Mouse (Mus musculus): ENCODE data around the gene Rbfox2. TPM values are rescaled to one million over a fixed set of nuclear protein-coding genes. Genes with fewer than 3 reads are reported as not detected.

The Rbfox2 gene
- total and polyA plus RNA-seq, 3 experiments = 0.89 TPM; not detected in 2

DNA sequence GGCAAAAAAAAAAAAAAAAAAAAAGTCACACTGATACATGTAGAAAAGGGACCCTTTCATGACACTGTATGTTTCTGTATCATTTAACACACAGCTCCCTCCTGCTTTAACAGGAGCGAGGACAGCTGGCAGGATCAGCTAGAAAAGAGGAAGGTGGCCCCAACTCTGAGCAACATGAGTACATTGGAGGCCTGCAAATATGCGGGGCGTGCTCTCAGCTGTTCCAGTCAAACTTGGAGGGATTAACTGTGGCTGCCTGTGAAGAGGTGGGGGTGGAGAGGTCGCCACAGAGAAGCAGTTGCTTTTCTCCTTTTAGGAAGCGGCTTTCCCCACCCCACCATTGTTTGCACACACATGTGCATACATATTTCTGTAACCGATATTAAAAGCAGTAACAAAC, 143.5 kb downstream of the Rbfox2 start:
- no peaks in the 10 kb centered on the region for H3K36me3 ChIP-seq (replicated peaks in 1 of 2; ENCODE audit: control insufficient read depth in 1 of 2, insufficient read depth in 1 of 2, low read length in 1 of 2)
- DNase-seq (ENCODE audit: extremely low read depth) = no peak
- H3K79me2 ChIP-seq (replicated peaks; ENCODE audit: control insufficient read depth, extremely low read depth, insufficient read depth, poor library complexity, severe bottlenecking) = no peaks in the 10 kb centered on the region
- H3K27me3 ChIP-seq (replicated peaks) = peaks cover 91% of the 10 kb centered on the region
- H3K4me2 ChIP-seq (ENCODE audit: insufficient read depth, low read depth, poor library complexity, severe bottlenecking) = no peak overlapping the region
- no peaks in the 10 kb centered on the region for H3K9me3 ChIP-seq (replicated peaks; ENCODE audit: low read length)
- no peak for TF ChIP-seq HCFC1 (IDR thresholded peaks at IDR 0.05; ENCODE audit: low read depth, low read length)
- TF ChIP-seq USF1 (IDR thresholded peaks at IDR 0.05; ENCODE audit: low read depth, low read length) = no peak
- no peak for TF ChIP-seq CHD1 (IDR thresholded peaks at IDR 0.05; ENCODE audit: low read depth, low read length)
- no peak for TF ChIP-seq KAT2A (IDR thresholded peaks at IDR 0.05; ENCODE audit: insufficient replicate concordance, low read length)
- no peak for TF ChIP-seq NELFE (IDR thresholded peaks at IDR 0.05; ENCODE audit: low read depth, low read length)
- TF ChIP-seq JUND (conservative IDR thresholded peaks at IDR 0.05; ENCODE audit: low read depth, low read length) = no peak
- no peak for TF ChIP-seq UBTF (IDR thresholded peaks at IDR 0.05; ENCODE audit: low read depth, low read length)
- TF ChIP-seq POLR2AphosphoS2 (IDR thresholded peaks at IDR 0.05; ENCODE audit: low read depth, low read length) = no peak
- no peak overlapping the region for H3K4me3 ChIP-seq (replicated peaks in 1 of 3; ENCODE audit: low read depth in 2 of 3, low read length in 2 of 3, poor library complexity in 1 of 3)
- H3K27ac ChIP-seq (ENCODE audit: insufficient read depth, low read depth) = no peak overlapping the region
- dilution Hi-C loops (cut with MboI; ENCODE audit: extremely low pct_ligation_motif_present, extremely low pct_unique_long_range_greater_than_20kb, low sequenced_read_pairs) (no loop called here), in situ Hi-C loops (cut with MboI; ENCODE audit: low pct_ligation_motif_present, low pct_unique_long_range_greater_than_20kb, low sequenced_read_pairs) (no loop called here)
- no peak overlapping the region for H3K9ac ChIP-seq (ENCODE audit: insufficient read depth, low read depth)
- H3K4me1 ChIP-seq (ENCODE audit: control insufficient read depth in 1 of 2, insufficient read depth in 2 of 2) = no peaks in the 10 kb centered on the region

DNA sequence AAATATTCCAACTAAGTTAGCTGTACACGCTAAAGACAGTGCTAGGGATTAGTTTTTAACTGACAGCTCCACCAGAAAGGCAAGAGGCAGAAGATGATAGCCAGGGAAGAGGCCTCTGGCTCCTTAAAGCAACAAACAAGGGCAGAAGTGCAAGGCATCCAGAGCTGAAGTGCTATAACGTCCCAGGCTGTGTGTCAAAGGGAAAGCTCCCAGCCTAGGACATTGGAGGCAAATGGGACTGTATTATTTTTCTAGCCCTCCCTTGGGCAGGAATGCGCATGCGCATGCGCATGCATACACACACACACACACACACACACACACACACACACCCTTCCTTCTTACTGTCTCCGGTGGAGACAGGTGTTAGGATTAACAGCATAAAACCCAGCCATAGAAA, 143.9 kb downstream of the Rbfox2 start:
- Histone ChIP-seq H3K79me2 (replicated peaks; ENCODE audit: control insufficient read depth, extremely low read depth, insufficient read depth, poor library complexity, severe bottlenecking) (no peaks in the 10 kb centered on the region), H3K27ac (ENCODE audit: insufficient read depth, low read depth) (no peak overlapping the region), H3K4me3 (replicated peaks in 1 of 3; ENCODE audit: low read depth in 2 of 3, low read length in 2 of 3, poor library complexity in 1 of 3) (no peak overlapping the region), H3K36me3 (replicated peaks in 1 of 2; ENCODE audit: control insufficient read depth in 1 of 2, insufficient read depth in 1 of 2, low read length in 1 of 2) (no peaks in the 10 kb centered on the region), H3K4me1 (ENCODE audit: control insufficient read depth in 1 of 2, insufficient read depth in 2 of 2) (no peaks in the 10 kb centered on the region), H3K27me3 (replicated peaks) (peaks cover 90% of the 10 kb centered on the region), H3K9ac (ENCODE audit: insufficient read depth, low read depth) (no peak overlapping the region), H3K9me3 (replicated peaks; ENCODE audit: low read length) (no peaks in the 10 kb centered on the region), H3K4me2 (ENCODE audit: insufficient read depth, low read depth, poor library complexity, severe bottlenecking) (no peak overlapping the region)
- no peak for DNase-seq (ENCODE audit: extremely low read depth)
- in situ Hi-C loops (cut with MboI; ENCODE audit: low pct_ligation_motif_present, low pct_unique_long_range_greater_than_20kb, low sequenced_read_pairs) (no loop called here), dilution Hi-C loops (cut with MboI; ENCODE audit: extremely low pct_ligation_motif_present, extremely low pct_unique_long_range_greater_than_20kb, low sequenced_read_pairs) (no loop called here)
- TF ChIP-seq ZMIZ1 (IDR thresholded peaks at IDR 0.05; ENCODE audit: low read depth, low read length) (no peak), ZKSCAN1 (IDR thresholded peaks at IDR 0.05; ENCODE audit: borderline replicate concordance, low read depth, low read length) (no peak), MAX (IDR thresholded peaks at IDR 0.05; ENCODE audit: low read length) (no peak), PAX5 (IDR thresholded peaks at IDR 0.05; ENCODE audit: low read length) (no peak), RAD21 (IDR thresholded peaks at IDR 0.05; ENCODE audit: low read depth, low read length) (no peak), EP300 (IDR thresholded peaks at IDR 0.05; ENCODE audit: low read length) (no peak), POLR2AphosphoS2 (IDR thresholded peaks at IDR 0.05; ENCODE audit: low read depth, low read length) (no peak), MXI1 (IDR thresholded peaks at IDR 0.05; ENCODE audit: low read depth, low read length) (no peak), JUND (conservative IDR thresholded peaks at IDR 0.05; ENCODE audit: low read depth, low read length) (no peak), HCFC1 (IDR thresholded peaks at IDR 0.05; ENCODE audit: low read depth, low read length) (no peak)
